Mouse (Mus musculus) bone marrow, adult 2 months (tissue): Measurements from ENCODE around the gene Rela. TPM values are rescaled to one million over a fixed set of nuclear protein-coding genes. Genes with fewer than 3 reads are reported as not detected.
A peak's percentile ranks its signal among the peaks of the same experiment; 100 is the strongest.
"Not testable (repeated sequence)": the region's sequence is repeated elsewhere in the genome, so short reads cannot be mapped to it uniquely, and the experiment has no call there.

Experiments used
- H3K27ac ChIP-seq: fragments of 200-500 bp; 2 replicates; pipeline ENCODE4 v1.5.1; 2012; ENCODE audit warnings: low read depth, mild to moderate bottlenecking, control low read depth, inconsistent platforms, low read length; ENCODE audit not compliant: control insufficient read depth, poor library complexity, insufficient read depth
- H3K4me1 ChIP-seq: fragments of 200-500 bp; 2 replicates; pipeline ENCODE4 v1.6.1; 2011; ENCODE audit warnings: low read length; ENCODE audit not compliant: control insufficient read depth, insufficient read depth
- H3K4me3 ChIP-seq: fragments of 200-500 bp; replicated peaks from 2 replicates; pipeline ENCODE3; 2011; ENCODE audit warnings: mild to moderate bottlenecking, low read depth, low read length, control low read depth; ENCODE audit not compliant: control insufficient read depth
- CTCF ChIP-seq: fragments of 200-500 bp; IDR thresholded peaks from 2 replicates; pipeline ENCODE4 v1.5.1; 2011; ENCODE audit warnings: low read length, control low read depth; ENCODE audit not compliant: control insufficient read depth, insufficient read depth
- POLR2A ChIP-seq: fragments of 200-500 bp; IDR thresholded peaks from 2 replicates; pipeline ENCODE4 v1.6.1; 2011; ENCODE audit warnings: low read depth, mild to moderate bottlenecking, control low read depth, low read length, borderline replicate concordance; ENCODE audit not compliant: control insufficient read depth
- WGBS: fragments of 180-500 bp; shearing (Covaris S2); methylation state at CpG from one replicate; pipeline ENCODE4 v1.1.7; 2018; 5-methylcytosine and 5-hydroxymethylcytosine counted together
- polyA plus RNA-seq: library from polyadenylated mRNA; stranded (reverse); fragments of >200 nt; gene quantifications from 2 replicates; pipeline ENCODE4 v1.2.4, GENCODE M21; 2011; ENCODE audit warnings: low replicate concordance; ENCODE audit not compliant: missing spikeins, insufficient read depth, insufficient read length

Rela gene
- polyA plus RNA-seq, 1 experiment = 36.3 TPM

GRCm38 (mm10) chr19:5665465-5665864 is 28.2 kb downstream of the Rela start:
- H3K4me3 ChIP-seq = no peak overlapping the region
- H3K4me1 ChIP-seq = peaks cover 6% of the 10 kb centered on the region; the same call in 1 of the 2 replicates
- TF ChIP-seq CTCF (no peak), POLR2A (peak; percentile 66)
- H3K27ac ChIP-seq = peak overlapping the region; percentile 82
- WGBS = 51% methylated on average over 15 of the region's 15 CpGs

GRCm38 (mm10) chr19:5666386-5666785 is 29.1 kb downstream of the Rela start:
- WGBS = 92% methylated on average over 18 of the region's 18 CpGs
- peaks cover 6% of the 10 kb centered on the region; the same call in 1 of the 2 replicates for H3K4me1 ChIP-seq
- TF ChIP-seq CTCF (no peak), POLR2A (peak; percentile 25; the same call in 1 of the 2 replicates)
- no peak overlapping the region for H3K4me3 ChIP-seq
- peak overlapping the region; percentile 82 for H3K27ac ChIP-seq

GRCm38 (mm10) chr19:5668372-5668771 is 31.1 kb downstream of the Rela start:
- TF ChIP-seq CTCF = no peak
- TF ChIP-seq POLR2A = no peak
- peaks cover 2% of the 10 kb centered on the region; the same call in 1 of the 2 replicates for H3K4me1 ChIP-seq
- no peak overlapping the region for H3K27ac ChIP-seq
- 89% methylated on average over 4 of the region's 4 CpGs for WGBS
- no peak overlapping the region for H3K4me3 ChIP-seq

GRCm38 (mm10) chr19:5680432-5680831 is 43.1 kb downstream of the Rela start:
- 85% methylated on average over 4 of the region's 4 CpGs for WGBS
- Histone ChIP-seq H3K27ac (no peak overlapping the region), H3K4me3 (no peak overlapping the region), H3K4me1 (no peaks in the 10 kb centered on the region)
- TF ChIP-seq CTCF (no peak), POLR2A (no peak)

- H3K4me1 ChIP-seq = peaks cover 2% of the 10 kb centered on the region; the same call in 1 of the 2 replicates
- no peak overlapping the region for H3K4me3 ChIP-seq
- WGBS = 90% methylated on average over 12 of the region's 12 CpGs
- no peak overlapping the region for H3K27ac ChIP-seq
- TF ChIP-seq POLR2A (peak; percentile 8; the same call in 1 of the 2 replicates), CTCF (no peak)
These were observed 47.0 kb downstream of the Rela start for GRCm38 (mm10) chr19:5684236-5684635.

- no peak overlapping the region for H3K4me3 ChIP-seq
- TF ChIP-seq CTCF (no peak), POLR2A (no peak)
- H3K4me1 ChIP-seq = peaks cover 2% of the 10 kb centered on the region; the same call in 1 of the 2 replicates
- 89% methylated on average over 13 of the region's 13 CpGs for WGBS
- no peak overlapping the region for H3K27ac ChIP-seq
These were observed 47.7 kb downstream of the Rela start for GRCm38 (mm10) chr19:5684985-5685384.

- H3K4me1 ChIP-seq = peaks cover 2% of the 10 kb centered on the region; the same call in 1 of the 2 replicates
- TF ChIP-seq CTCF (no peak), POLR2A (no peak)
- 94% methylated on average over 19 of the region's 19 CpGs for WGBS
- H3K27ac ChIP-seq = no peak overlapping the region
- H3K4me3 ChIP-seq = no peak overlapping the region
These were observed 48.1 kb downstream of the Rela start for GRCm38 (mm10) chr19:5685431-5685830.

- TF ChIP-seq POLR2A (no peak), CTCF (no peak)
- no peak overlapping the region for H3K4me3 ChIP-seq
- no peak overlapping the region for H3K27ac ChIP-seq
- 90% methylated on average over 11 of the region's 11 CpGs for WGBS
- H3K4me1 ChIP-seq = peaks cover 2% of the 10 kb centered on the region; the same call in 1 of the 2 replicates
These were observed 48.6 kb downstream of the Rela start for GRCm38 (mm10) chr19:5685861-5686260.

GRCm38 (mm10) chr19:5686437-5686836 is 49.2 kb downstream of the Rela start:
- Histone ChIP-seq H3K27ac (no peak overlapping the region), H3K4me1 (peaks cover 2% of the 10 kb centered on the region; the same call in 1 of the 2 replicates), H3K4me3 (no peak overlapping the region)
- WGBS = 91% methylated on average over 13 of the region's 13 CpGs
- TF ChIP-seq POLR2A = no peak
- TF ChIP-seq CTCF = no peak

GRCm38 (mm10) chr19:5686954-5687353 is 49.7 kb downstream of the Rela start:
- not testable (repeated sequence) for H3K4me1 ChIP-seq, H3K27ac ChIP-seq, H3K4me3 ChIP-seq
- 91% methylated on average over 12 of the region's 12 CpGs for WGBS
